Mouse (Mus musculus): ENCODE results near the gene Mex3d. TPM values are rescaled to one million over a fixed set of nuclear protein-coding genes. Genes with fewer than 3 reads are reported as not detected.
A peak's percentile ranks its signal among the peaks of the same experiment; 100 is the strongest.

Gene Mex3d
- polyA plus RNA-seq, 1 experiment from 2014 or later = 7.0 TPM

DNA sequence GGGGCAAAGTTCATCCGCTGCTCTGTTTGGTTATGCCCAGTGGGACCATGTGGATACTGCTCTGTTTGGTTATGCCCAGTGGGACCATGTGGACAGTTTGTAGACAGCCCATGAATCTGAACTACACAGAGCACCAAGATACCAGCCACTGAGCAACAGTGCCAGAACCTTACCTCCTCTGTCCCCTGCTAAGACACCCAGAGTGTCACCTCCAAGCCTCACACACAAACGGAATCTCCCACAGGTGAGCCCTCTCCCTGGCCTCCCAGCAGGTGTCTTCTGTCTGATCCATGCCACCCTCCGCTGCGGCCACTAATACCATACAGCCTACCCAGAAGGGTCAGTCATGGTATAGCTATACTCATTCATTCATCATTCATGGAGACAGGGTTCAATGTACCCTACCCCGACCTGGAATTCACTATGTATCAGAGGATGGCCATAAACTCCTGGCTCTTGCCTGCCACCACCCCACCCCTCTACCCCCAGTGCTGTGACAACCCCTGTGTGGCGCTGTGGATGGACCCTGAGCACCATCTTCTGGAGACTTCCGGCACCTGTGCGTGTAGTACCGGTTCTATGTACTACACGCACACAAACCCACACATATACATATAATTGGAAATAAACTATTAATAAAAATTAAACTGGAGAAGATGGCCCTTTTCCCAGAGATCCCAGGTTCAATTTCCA lies 18.2 kb upstream of the Mex3d start:
- Histone ChIP-seq H3K27me3 (ENCODE audit: poor library complexity, severe bottlenecking) (no peaks in the 10 kb centered on the region), H3K4me3 (peak overlapping the region; percentile 90), H3K4me1 (peaks cover 37% of the 10 kb centered on the region), H3K27ac (peak overlapping the region; percentile 82), H3K36me3 (replicated peaks) (peaks cover 62% of the 10 kb centered on the region), H3K9me3 (peaks cover 4% of the 10 kb centered on the region; the same call in 1 of the 2 replicates)
- WGBS = 56% methylated on average over 10 of the region's 10 CpGs
- DNase-seq (ENCODE audit: extremely low spot score, low spot score) = no peak

DNA sequence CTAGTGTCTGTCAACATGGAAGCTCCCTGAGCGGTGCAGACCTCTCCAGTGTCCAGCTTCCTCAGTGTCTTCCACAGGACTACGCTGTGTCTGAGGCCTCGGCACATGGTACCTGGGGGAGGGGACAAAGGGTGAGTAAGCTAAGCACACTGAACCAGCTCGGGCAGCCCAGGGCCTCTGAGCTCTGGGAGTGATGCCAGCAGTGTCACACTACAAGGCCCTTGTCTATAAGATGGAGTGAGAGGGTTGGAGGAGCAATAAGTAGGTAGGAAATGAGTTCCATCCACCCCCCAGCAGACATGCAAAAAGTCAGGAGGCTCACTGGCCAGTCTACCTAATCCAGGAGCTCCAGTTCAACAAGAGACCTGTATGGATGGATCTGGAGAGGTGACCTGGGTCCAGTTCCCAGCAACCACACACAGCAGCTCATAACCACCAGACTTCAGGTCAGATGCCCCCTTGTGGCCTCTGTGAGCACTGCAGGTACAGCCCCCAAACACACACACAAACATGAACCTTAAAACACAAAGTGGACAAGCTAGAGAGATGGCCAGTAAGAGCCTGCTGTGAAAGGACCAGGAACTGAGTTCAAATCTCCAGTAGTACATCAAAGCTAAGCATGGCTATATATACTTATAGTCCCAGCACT lies 15.7 kb upstream of the Mex3d start:
- H3K36me3 ChIP-seq (replicated peaks) = peaks cover 43% of the 10 kb centered on the region
- peaks cover 52% of the 10 kb centered on the region for H3K4me1 ChIP-seq
- no peaks in the 10 kb centered on the region for H3K27me3 ChIP-seq (ENCODE audit: poor library complexity, severe bottlenecking)
- H3K27ac ChIP-seq = no peak overlapping the region
- H3K9me3 ChIP-seq = peaks cover 4% of the 10 kb centered on the region; the same call in 1 of the 2 replicates
- DNase-seq (ENCODE audit: extremely low spot score, low spot score) = no peak
- WGBS = 94% methylated on average over 4 of the region's 4 CpGs
- H3K4me3 ChIP-seq = no peak overlapping the region; the same call in 1 of the 2 replicates

DNA sequence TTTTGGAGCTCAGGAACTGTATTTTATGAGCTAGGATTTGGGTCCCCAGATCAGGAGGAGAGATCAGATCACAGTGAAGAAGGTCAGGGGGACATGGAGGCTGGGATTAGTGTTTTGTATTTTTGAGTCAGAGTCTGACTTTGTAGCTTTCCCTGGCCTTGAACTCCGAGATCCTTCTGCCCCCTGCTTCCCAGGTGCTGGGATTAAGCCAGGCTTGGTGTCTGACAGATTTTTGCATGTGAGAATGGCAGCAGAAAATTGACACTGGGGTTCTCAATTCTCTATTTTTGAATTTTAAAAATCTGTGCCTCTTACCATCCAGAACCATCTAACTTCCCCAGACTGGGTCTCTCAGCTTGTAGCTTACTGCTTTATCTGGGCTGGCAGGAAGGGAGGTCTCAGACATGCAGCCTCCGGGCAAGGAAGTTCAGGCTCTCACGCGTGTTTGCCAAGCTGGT lies 13.3 kb upstream of the Mex3d start:
- peaks cover 50% of the 10 kb centered on the region for H3K4me1 ChIP-seq
- H3K4me3 ChIP-seq = peak overlapping the region; percentile 78
- 84% methylated on average over 4 of the region's 4 CpGs for WGBS
- H3K27me3 ChIP-seq (ENCODE audit: poor library complexity, severe bottlenecking) = no peaks in the 10 kb centered on the region
- H3K9me3 ChIP-seq = peaks cover 4% of the 10 kb centered on the region; the same call in 1 of the 2 replicates
- H3K36me3 ChIP-seq (replicated peaks) = peaks cover 62% of the 10 kb centered on the region
- H3K27ac ChIP-seq = peak overlapping the region; percentile 99
- DNase-seq (ENCODE audit: extremely low spot score, low spot score) = no peak

DNA sequence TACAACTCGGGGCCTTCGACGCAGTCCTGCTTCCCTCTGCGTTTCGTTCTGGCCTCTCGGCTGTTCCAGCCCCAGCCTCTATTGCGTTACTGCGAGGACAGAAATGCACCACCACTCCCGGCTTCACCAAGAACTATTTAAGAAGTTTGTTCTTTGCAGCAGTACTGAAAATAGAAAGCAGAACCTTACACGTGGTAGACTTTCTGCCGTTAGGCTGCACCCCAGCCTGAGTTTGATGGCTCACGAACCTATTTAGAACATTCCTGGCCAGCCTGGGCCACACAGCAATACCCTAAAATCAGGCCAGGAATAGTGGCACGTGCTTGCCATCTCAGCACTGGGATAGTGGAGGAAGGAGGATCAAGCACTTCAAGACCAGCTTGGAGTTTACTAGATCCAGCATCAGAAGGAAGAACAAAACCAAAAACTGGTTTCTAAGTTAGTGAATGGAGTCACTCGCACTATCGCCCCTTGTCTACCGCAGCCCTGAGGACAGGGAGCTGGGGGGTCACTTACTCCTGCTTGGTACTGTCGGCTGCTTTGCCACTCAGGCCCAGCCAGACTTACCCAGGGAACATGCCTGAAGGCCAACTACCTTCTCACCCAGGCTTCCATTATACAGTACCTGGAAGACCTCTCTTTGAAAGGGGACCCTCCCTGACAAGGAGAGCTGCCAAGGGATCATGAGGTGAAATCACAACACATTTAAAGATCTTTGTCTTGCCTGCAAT lies 12.7 kb upstream of the Mex3d start:
- Histone ChIP-seq H3K4me1 (peaks cover 45% of the 10 kb centered on the region), H3K27ac (peak overlapping the region; percentile 99), H3K4me3 (peak overlapping the region; percentile 78), H3K36me3 (replicated peaks) (peaks cover 68% of the 10 kb centered on the region), H3K27me3 (ENCODE audit: poor library complexity, severe bottlenecking) (no peaks in the 10 kb centered on the region), H3K9me3 (peaks cover 4% of the 10 kb centered on the region; the same call in 1 of the 2 replicates)
- DNase-seq (ENCODE audit: extremely low spot score, low spot score) = no peak
- whole genome bisulfite sequencing = 17% methylated on average over 17 of the region's 17 CpGs

DNA sequence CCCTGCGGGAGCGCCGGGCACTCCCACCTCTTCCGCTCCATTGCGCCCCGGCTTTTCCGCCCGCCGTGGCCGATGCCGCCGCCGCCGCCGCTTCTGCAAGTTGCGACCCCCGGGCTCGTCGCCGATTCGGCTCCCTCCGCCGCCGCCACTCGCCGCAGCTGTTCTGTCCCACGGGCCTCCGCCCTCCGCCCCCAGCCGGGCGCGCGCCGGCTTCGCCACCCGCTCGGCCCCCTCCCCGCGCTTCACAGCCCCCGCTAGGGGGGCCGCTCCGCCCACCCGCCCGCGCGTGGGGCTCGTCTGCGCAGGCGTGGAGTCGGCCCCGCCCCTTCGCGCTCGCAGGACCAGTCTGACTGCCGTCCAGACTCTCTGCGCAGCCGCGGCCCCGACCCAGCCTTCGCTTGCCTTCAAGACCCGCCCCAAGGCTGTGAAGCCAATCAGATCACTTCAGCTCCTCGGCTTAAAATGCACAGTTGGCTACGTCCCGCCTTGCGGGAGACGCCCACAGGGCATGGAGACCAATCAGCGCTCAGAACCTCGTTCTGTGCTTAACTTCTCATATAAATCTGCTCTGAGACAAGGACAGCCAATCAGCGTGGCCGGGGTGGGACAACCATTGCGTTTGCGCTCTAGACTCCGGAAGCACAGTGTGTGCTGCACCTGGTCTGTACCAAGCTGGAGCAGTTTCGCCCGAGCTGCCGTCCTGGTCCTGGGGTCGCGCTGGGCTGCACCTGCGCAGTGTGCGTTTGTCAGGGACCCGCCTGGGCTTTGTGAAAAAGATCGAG lies 11.9 kb upstream of the Mex3d start, which contains the start of gene Mbd3:
Mbd3 (minus strand) TSS at position 360 of the 782 bp plus-strand sequence.
- peak within 1 kb of the TSS; percentile 78 for H3K4me3 ChIP-seq
- peaks cover 4% of the 10 kb centered on the region; the same call in 1 of the 2 replicates for H3K9me3 ChIP-seq
- peaks cover 43% of the 10 kb centered on the region for H3K4me1 ChIP-seq
- no peaks in the 10 kb centered on the region for H3K27me3 ChIP-seq (ENCODE audit: poor library complexity, severe bottlenecking)
- H3K27ac ChIP-seq = peak within 1 kb of the TSS; percentile 99
- H3K36me3 ChIP-seq (replicated peaks) = peaks cover 71% of the 10 kb centered on the region
- peak; percentile 99 for DNase-seq (ENCODE audit: extremely low spot score, low spot score)
- WGBS = under 1% methylated on average over 82 of the region's 82 CpGs

DNA sequence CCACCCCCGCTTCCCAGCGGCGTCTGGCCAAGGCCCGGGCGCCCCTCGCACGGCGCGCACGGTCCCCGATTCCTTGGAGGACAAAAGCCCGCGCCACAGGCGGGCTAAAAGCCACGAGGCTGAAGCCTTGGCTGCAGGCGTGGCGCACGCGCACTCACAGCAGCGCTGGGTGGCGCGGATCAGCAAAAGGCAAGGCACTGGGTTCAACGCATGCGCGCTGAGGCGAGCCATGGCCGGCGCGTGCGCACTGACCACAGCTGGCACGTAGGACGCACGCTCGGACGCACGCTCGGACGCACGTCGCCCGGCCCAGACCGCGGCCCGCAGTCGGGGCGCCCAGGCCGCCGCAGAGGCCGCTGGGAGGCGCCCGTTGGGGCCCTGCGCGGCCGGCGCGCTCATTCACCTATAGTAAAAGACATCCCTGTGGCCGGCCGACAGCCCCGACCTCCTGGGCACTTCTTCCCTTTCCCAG lies 11.3 kb upstream of the Mex3d start:
- peak overlapping the region; percentile 78 for H3K4me3 ChIP-seq
- peaks cover 43% of the 10 kb centered on the region for H3K4me1 ChIP-seq
- H3K27ac ChIP-seq = peak overlapping the region; percentile 99
- peaks cover 4% of the 10 kb centered on the region; the same call in 1 of the 2 replicates for H3K9me3 ChIP-seq
- WGBS = under 1% methylated on average over 58 of the region's 59 CpGs
- no peaks in the 10 kb centered on the region for H3K27me3 ChIP-seq (ENCODE audit: poor library complexity, severe bottlenecking)
- peaks cover 71% of the 10 kb centered on the region for H3K36me3 ChIP-seq (replicated peaks)
- peak; percentile 99 for DNase-seq (ENCODE audit: extremely low spot score, low spot score)

DNA sequence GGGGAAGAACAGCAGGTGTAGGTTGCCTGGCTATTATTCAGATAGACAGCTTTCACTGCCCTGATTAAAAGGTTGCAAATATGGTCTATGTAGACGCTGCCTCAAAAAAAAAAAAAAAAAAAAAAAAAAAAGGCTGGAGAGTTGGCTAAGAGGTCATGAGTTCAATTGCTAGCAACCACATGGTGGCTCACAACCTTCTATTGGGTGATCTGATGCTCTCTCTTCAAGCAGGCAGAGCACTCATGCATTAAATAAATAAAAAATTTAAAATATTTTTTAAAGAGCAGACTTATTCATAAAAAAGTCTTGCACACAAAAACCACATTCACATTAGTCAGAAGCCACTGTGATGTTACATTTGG lies 10.7 kb upstream of the Mex3d start:
- peaks cover 43% of the 10 kb centered on the region for H3K4me1 ChIP-seq
- 0% methylated on average over 1 of the region's 1 CpGs for WGBS
- H3K4me3 ChIP-seq = peak overlapping the region; percentile 78
- no peaks in the 10 kb centered on the region for H3K27me3 ChIP-seq (ENCODE audit: poor library complexity, severe bottlenecking)
- H3K27ac ChIP-seq = peak overlapping the region; percentile 99
- H3K36me3 ChIP-seq (replicated peaks) = peaks cover 71% of the 10 kb centered on the region
- no peak for DNase-seq (ENCODE audit: extremely low spot score, low spot score)
- H3K9me3 ChIP-seq = no peaks in the 10 kb centered on the region

DNA sequence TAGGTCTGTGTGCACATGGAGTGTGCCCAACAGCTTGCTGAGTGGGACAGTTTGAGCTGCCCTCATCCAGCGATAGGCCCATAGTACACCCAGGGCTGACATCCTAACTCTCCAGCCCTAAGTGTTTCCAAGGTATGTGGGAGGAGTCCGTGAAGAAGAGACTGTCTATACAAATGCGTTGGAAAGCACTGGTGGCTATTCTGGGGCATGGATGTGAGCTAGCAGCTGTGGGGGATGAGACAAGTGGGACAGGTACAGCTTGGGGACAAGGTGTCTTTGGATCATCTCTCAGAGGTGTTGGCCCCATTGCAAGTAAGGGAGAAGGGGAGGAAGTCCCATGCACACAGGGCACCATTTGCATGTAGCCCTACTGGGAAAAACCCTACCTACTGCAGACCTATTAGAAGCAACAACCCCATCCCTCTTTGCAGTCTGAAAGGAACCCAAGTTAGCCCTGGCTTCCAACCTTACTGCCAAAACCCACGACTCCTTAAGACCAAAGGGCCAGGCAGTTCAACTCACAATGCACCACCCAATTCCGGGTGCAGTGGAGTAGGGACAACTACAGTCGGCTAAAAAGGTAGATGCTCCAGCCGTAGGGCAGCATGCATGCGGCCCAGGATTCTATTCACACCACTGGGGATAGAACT lies 10.2 kb upstream of the Mex3d start:
- peaks cover 71% of the 10 kb centered on the region for H3K36me3 ChIP-seq (replicated peaks)
- no peaks in the 10 kb centered on the region for H3K9me3 ChIP-seq
- no peak for DNase-seq (ENCODE audit: extremely low spot score, low spot score)
- peaks cover 44% of the 10 kb centered on the region for H3K4me1 ChIP-seq
- WGBS = 64% methylated on average over 8 of the region's 8 CpGs
- H3K27me3 ChIP-seq (ENCODE audit: poor library complexity, severe bottlenecking) = no peaks in the 10 kb centered on the region
- peak overlapping the region; percentile 78 for H3K4me3 ChIP-seq
- peak overlapping the region; percentile 99 for H3K27ac ChIP-seq

DNA sequence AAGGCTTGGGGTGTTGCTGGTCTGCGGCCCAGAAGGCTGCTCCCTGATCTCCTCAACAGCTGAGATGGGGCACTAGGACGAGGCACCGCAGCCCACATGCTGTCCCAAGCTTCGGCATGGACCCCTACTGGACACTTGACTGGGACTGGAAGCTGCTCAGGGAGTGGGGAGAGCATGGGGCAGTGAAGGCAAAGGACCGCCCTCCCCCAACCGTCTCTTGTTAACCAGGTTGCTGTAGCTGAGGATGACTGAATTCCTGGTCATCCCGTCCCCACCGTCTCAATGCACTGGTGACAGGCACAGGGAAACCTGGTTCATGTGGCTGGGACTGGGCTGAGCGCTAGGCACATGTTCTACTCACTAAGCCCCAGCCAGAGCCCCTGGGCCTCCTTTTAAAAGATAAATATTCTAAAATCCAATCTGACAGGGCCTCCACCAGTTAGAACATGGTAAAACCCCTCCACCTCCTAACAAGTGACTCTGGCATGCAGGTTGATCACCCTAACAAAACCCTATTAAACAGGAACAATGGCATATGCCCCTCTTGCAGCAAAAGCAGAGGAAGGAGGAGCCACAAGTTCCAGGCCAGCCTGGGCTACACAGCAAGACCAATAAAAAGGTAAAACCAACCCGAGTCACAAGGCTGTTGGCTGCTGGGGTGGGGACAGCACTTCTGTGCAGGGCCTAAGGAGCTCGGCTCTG lies 9.5 kb upstream of the Mex3d start:
- DNase-seq (ENCODE audit: extremely low spot score, low spot score) = no peak
- no peaks in the 10 kb centered on the region for H3K27me3 ChIP-seq (ENCODE audit: poor library complexity, severe bottlenecking)
- H3K27ac ChIP-seq = peak overlapping the region; percentile 99
- 89% methylated on average over 11 of the region's 11 CpGs for WGBS
- no peaks in the 10 kb centered on the region for H3K9me3 ChIP-seq
- H3K36me3 ChIP-seq (replicated peaks) = peaks cover 71% of the 10 kb centered on the region
- peaks cover 46% of the 10 kb centered on the region for H3K4me1 ChIP-seq
- H3K4me3 ChIP-seq = peak overlapping the region; percentile 78

DNA sequence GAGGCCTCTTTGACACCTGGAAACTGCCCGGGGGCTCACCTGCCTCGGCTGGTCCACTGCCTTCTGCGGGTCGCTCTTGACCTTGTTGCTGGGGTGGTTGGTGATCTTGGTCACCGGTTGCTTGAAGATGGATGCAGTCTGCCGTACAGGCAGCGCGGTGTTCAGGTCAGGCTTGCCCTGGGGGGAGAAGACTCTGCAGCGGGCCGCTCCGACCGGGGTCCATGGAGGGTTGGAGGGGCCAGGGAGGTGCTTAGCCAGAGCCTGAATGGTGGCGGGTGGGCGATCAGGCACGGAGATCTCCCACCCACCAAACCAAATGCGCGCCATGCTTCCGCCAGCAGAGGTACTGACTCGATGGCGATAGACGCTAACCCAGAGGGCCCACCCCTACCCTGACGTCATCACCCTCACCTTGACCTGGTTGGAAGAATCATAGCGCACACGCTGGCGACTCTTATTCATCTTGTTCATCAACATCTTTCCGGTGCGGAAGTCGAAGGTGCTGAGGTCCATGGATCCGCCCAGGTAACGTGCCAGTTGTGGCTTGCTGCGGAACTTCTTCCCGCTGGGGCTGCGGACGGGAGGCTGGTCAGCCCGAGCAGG lies 7.7 kb upstream of the Mex3d start:
- no peaks in the 10 kb centered on the region for H3K9me3 ChIP-seq
- DNase-seq (ENCODE audit: extremely low spot score, low spot score) = no peak
- H3K4me3 ChIP-seq = 0 out of 2 replicates have a peak overlapping the region, but pooled peaks have one; percentile 9
- 97% methylated on average over 35 of the region's 35 CpGs for WGBS
- peaks cover 75% of the 10 kb centered on the region for H3K36me3 ChIP-seq (replicated peaks)
- no peak overlapping the region for H3K27ac ChIP-seq
- peaks cover 34% of the 10 kb centered on the region for H3K4me1 ChIP-seq
- no peaks in the 10 kb centered on the region for H3K27me3 ChIP-seq (ENCODE audit: poor library complexity, severe bottlenecking)

DNA sequence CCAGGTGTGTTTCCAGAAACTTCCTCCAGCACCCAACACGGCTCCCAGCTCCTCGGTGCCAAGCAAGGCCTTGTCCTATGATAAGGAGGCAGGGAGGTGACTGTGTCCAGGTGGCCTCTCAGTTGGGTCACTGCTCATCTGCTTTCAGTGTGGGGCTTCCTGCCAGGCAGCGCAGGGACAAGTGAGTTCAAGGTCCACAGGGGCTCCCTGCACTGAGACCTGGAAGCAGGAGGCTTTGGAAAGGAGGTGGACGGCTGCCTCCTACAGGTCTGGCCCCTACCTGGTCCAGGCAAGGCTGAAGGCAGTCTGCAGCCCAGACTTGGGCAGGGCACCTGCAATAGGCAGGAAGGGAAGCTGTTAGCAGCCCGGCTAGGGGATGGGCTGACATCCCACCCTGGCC lies 5.2 kb upstream of the Mex3d start:
- Histone ChIP-seq H3K4me1 (peaks cover 32% of the 10 kb centered on the region), H3K27me3 (ENCODE audit: poor library complexity, severe bottlenecking) (no peaks in the 10 kb centered on the region), H3K9me3 (no peaks in the 10 kb centered on the region), H3K36me3 (replicated peaks) (peaks cover 84% of the 10 kb centered on the region), H3K27ac (no peak overlapping the region), H3K4me3 (no peak overlapping the region)
- no peak for DNase-seq (ENCODE audit: extremely low spot score, low spot score)
- 95% methylated on average over 5 of the region's 5 CpGs for WGBS
